Mouse (Mus musculus) lung, postnatal 10 days (tissue): Measurements from ENCODE around the gene Ubl5.
"Not testable (repeated sequence)": the region's sequence is repeated elsewhere in the genome, so short reads cannot be mapped to it uniquely, and the experiment has no call there.

Experiments
- DNase-seq: peaks from one replicate; pipeline ENCODE4 v3.0.0; 2021

The Ubl5 gene

GRCm38 (mm10) chr9:20642101-20642895, at the start of gene Ubl5:
Ubl5 (plus strand) TSS chr9:20642878.
- DNase-seq: peak; percentile 96

- DNase-seq: no peak
Measured at GRCm38 (mm10) chr9:20601270-20601669, 41.4 kb upstream of the Ubl5 start.

- DNase-seq: no peak
Measured at GRCm38 (mm10) chr9:20606269-20606668, 36.4 kb upstream of the Ubl5 start.

- peak; percentile 90 for DNase-seq
Measured at GRCm38 (mm10) chr9:20607100-20607974, 35.3 kb upstream of the Ubl5 start.

- no peak for DNase-seq
Measured at GRCm38 (mm10) chr9:20609831-20610464, 32.7 kb upstream of the Ubl5 start.

GRCm38 (mm10) chr9:20611976-20612375, 30.7 kb upstream of the Ubl5 start:
- no peak for DNase-seq

GRCm38 (mm10) chr9:20616685-20617084, 26.0 kb upstream of the Ubl5 start:
- no peak for DNase-seq

GRCm38 (mm10) chr9:20631332-20631731, 11.3 kb upstream of the Ubl5 start:
- DNase-seq: no peak

GRCm38 (mm10) chr9:20635676-20636075, 7.0 kb upstream of the Ubl5 start:
- not testable (repeated sequence) for DNase-seq

GRCm38 (mm10) chr9:20636256-20636655, 6.4 kb upstream of the Ubl5 start:
- peak; percentile 15 for DNase-seq

GRCm38 (mm10) chr9:20636790-20637189, 5.9 kb upstream of the Ubl5 start:
- no peak for DNase-seq

- no peak for DNase-seq
Measured at GRCm38 (mm10) chr9:20638552-20638951, 4.1 kb upstream of the Ubl5 start.

GRCm38 (mm10) chr9:20639486-20639885, 3.2 kb upstream of the Ubl5 start:
- DNase-seq: no peak

- DNase-seq: no peak
Measured at GRCm38 (mm10) chr9:20641501-20641900, 1.2 kb upstream of the Ubl5 start.

GRCm38 (mm10) chr9:20642896-20643466, 303 bp downstream of the Ubl5 start:
- peak; percentile 97 for DNase-seq

GRCm38 (mm10) chr9:20643781-20644180, 1.1 kb downstream of the Ubl5 start:
- DNase-seq: no peak

GRCm38 (mm10) chr9:20644360-20645081, 1.8 kb downstream of the Ubl5 start, which contains the start of gene Fbxl12:
Fbxl12 (minus strand) TSS chr9:20644767.
- peak; percentile 82 for DNase-seq

GRCm38 (mm10) chr9:20645121-20645520, 2.4 kb downstream of the Ubl5 start:
- DNase-seq: peak; percentile 21

GRCm38 (mm10) chr9:20651602-20652259, 9.1 kb downstream of the Ubl5 start, which contains the start of gene Pin1:
Pin1 (plus strand) TSS chr9:20652095.
- peak; percentile 99 for DNase-seq

GRCm38 (mm10) chr9:20652260-20652658, 9.6 kb downstream of the Ubl5 start:
- DNase-seq: no peak

- DNase-seq: no peak
Measured at GRCm38 (mm10) chr9:20653859-20654258, 11.2 kb downstream of the Ubl5 start.

- DNase-seq: no peak
Measured at GRCm38 (mm10) chr9:20657546-20657945, 14.9 kb downstream of the Ubl5 start.
